Mouse (Mus musculus) cerebellum, adult 8-10 months (tissue): ENCODE data around the gene Pfdn6.
"Not testable (repeated sequence)": the region's sequence is repeated elsewhere in the genome, so short reads cannot be mapped to it uniquely, and the experiment has no call there.

Experiments used
- DNase-seq: peaks from one replicate; pipeline ENCODE4 v3.0.0; 2022

The Pfdn6 gene

GRCm38 (mm10) chr17:33913264-33913663 lies 26.9 kb downstream of the Pfdn6 start:
- DNase-seq = peak; percentile 24

- peak; percentile 27 for DNase-seq
Observed at GRCm38 (mm10) chr17:33911813-33912414, 28.2 kb downstream of the Pfdn6 start.

- peak; percentile 29 for DNase-seq
Observed at GRCm38 (mm10) chr17:33911052-33911812, 28.9 kb downstream of the Pfdn6 start.

GRCm38 (mm10) chr17:33910346-33911051 lies 29.6 kb downstream of the Pfdn6 start:
- peak; percentile 21 for DNase-seq

- DNase-seq = peak; percentile 36
Observed at GRCm38 (mm10) chr17:33909869-33910250, 30.3 kb downstream of the Pfdn6 start.

GRCm38 (mm10) chr17:33909077-33909868 lies 30.9 kb downstream of the Pfdn6 start, which contains the start of gene Daxx:
Daxx (plus strand) TSS chr17:33909414.
- DNase-seq = peak; percentile 98

- DNase-seq = peak; percentile 70
Observed at GRCm38 (mm10) chr17:33908331-33909076, 31.6 kb downstream of the Pfdn6 start.

GRCm38 (mm10) chr17:33904835-33905234 lies 35.3 kb downstream of the Pfdn6 start, which contains the start of gene Platr17:
Platr17 (plus strand) TSS chr17:33905135.
- not testable (repeated sequence) for DNase-seq

- not testable (repeated sequence) for DNase-seq
Observed at GRCm38 (mm10) chr17:33903911-33904651, 36.1 kb downstream of the Pfdn6 start.

- DNase-seq = no peak
Observed at GRCm38 (mm10) chr17:33902491-33902890, 37.7 kb downstream of the Pfdn6 start.

GRCm38 (mm10) chr17:33902079-33902478 lies 38.1 kb downstream of the Pfdn6 start:
- DNase-seq = no peak

- DNase-seq = no peak
Observed at GRCm38 (mm10) chr17:33901653-33902052, 38.5 kb downstream of the Pfdn6 start.

- no peak for DNase-seq
Observed at GRCm38 (mm10) chr17:33900989-33901314, 39.2 kb downstream of the Pfdn6 start.

- no peak for DNase-seq
Observed at GRCm38 (mm10) chr17:33900281-33900988, 39.7 kb downstream of the Pfdn6 start.

- DNase-seq = no peak
Observed at GRCm38 (mm10) chr17:33899642-33900041, 40.5 kb downstream of the Pfdn6 start.

- not testable (repeated sequence) for DNase-seq
Observed at GRCm38 (mm10) chr17:33898193-33898592, 42.0 kb downstream of the Pfdn6 start.

- DNase-seq = peak; percentile 28
Observed at GRCm38 (mm10) chr17:33897114-33897794, 42.9 kb downstream of the Pfdn6 start.

GRCm38 (mm10) chr17:33893011-33893410 lies 47.1 kb downstream of the Pfdn6 start:
- DNase-seq = not testable (repeated sequence)

GRCm38 (mm10) chr17:33892429-33892828 lies 47.7 kb downstream of the Pfdn6 start:
- DNase-seq = no peak

GRCm38 (mm10) chr17:33891892-33892291 lies 48.3 kb downstream of the Pfdn6 start:
- DNase-seq = peak; percentile 22
